In genomic region chr7:142456806-142457205, GRCm38 (mm10) we compare ENCODE assay signal across 9 mouse cellular contexts. TPM values are rescaled to one million over a fixed set of nuclear protein-coding genes. Genes with fewer than 3 reads are reported as not detected.
DNase-seq lines count a peak whose midpoint lies in the region; ATAC-seq and TF ChIP-seq lines count a peak whose summit lies in the region.
"Had no signal": no experiment of that assay in that cellular context is flagged by ENCODE, and none has a peak within 500 bp of the region (broad histone marks: within the 10 kb centered on the region; RNA-seq: fewer than 3 reads in every experiment).

No protein-coding gene starts in this region.

- intact Hi-C loops in heart, postnatal 25 days (cut with DNase I), result no loop called here

- no peak for TF ChIP-seq CTCF in lung, embryonic 14.5 days (IDR thresholded peaks at IDR 0.05; ENCODE audit: low read depth)

- H3K27me3 ChIP-seq in lung, embryonic 14.5 days (ENCODE audit: insufficient read depth, low read length), result no peaks in the 10 kb centered on the region
- H3K27me3 ChIP-seq in forebrain, embryonic 12.5 days, result no peaks in the 10 kb centered on the region
- no peaks in the 10 kb centered on the region for H3K27me3 ChIP-seq in midbrain, embryonic 15.5 days (replicated peaks)

- no peak for ATAC-seq in lung, embryonic 14.5 days (ENCODE audit: insufficient read depth)
- ATAC-seq in forebrain, embryonic 12.5 days (ENCODE audit: low FRiP score), result no peak
- ATAC-seq in midbrain, embryonic 15.5 days (replicated peaks), result no peak

- H3K9ac ChIP-seq in lung, embryonic 14.5 days, result no peak overlapping the region; the same call in 1 of the 2 replicates
- H3K9ac ChIP-seq in forebrain, embryonic 12.5 days, result no peak overlapping the region
- no peak overlapping the region for H3K9ac ChIP-seq in midbrain, embryonic 15.5 days

- no peak for DNase-seq in lung, embryonic 14.5 days
- no peak for DNase-seq in lung, postnatal 36 days
- peak; percentile 0 for DNase-seq in heart, postnatal 25 days (ENCODE audit: low spot score)
- DNase-seq in urinary bladder, adult 18-20 months (ENCODE audit: low spot score in 2 of 2), result no peak
- DNase-seq in frontal cortex, postnatal 36 days (ENCODE audit: low spot score in 2 of 2), result no peak
- no peak for DNase-seq in embryo, embryonic 10 days (ENCODE audit: low spot score)

- no peaks in the 10 kb centered on the region for H3K9me3 ChIP-seq in lung, embryonic 14.5 days (ENCODE audit: low read depth, low read length)
- no peaks in the 10 kb centered on the region for H3K9me3 ChIP-seq in forebrain, embryonic 12.5 days
- H3K9me3 ChIP-seq in midbrain, embryonic 15.5 days, result no peaks in the 10 kb centered on the region

- no peak overlapping the region for H3K4me2 ChIP-seq in lung, embryonic 14.5 days
- no peak overlapping the region for H3K4me2 ChIP-seq in forebrain, embryonic 12.5 days
- H3K4me2 ChIP-seq in midbrain, embryonic 15.5 days, result no peak overlapping the region

- WGBS in lung, embryonic 14.5 days, result 27% methylated on average over 3 of the region's 3 CpGs
- WGBS in forebrain, embryonic 12.5 days, result 86% methylated on average over 3 of the region's 3 CpGs
- 62% methylated on average over 3 of the region's 3 CpGs for WGBS in midbrain, embryonic 15.5 days

- H3K4me1 ChIP-seq in lung, embryonic 14.5 days (ENCODE audit: insufficient read depth), result peaks cover 35% of the 10 kb centered on the region
- H3K4me1 ChIP-seq in forebrain, embryonic 12.5 days, result peaks cover 26% of the 10 kb centered on the region
- H3K4me1 ChIP-seq in midbrain, embryonic 15.5 days, result peaks cover 12% of the 10 kb centered on the region

- peak overlapping the region; percentile 98 for H3K27ac ChIP-seq in lung, embryonic 14.5 days (ENCODE audit: low read depth)
- peak overlapping the region; percentile 77 for H3K27ac ChIP-seq in forebrain, embryonic 12.5 days
- H3K27ac ChIP-seq in midbrain, embryonic 15.5 days, result peak overlapping the region; percentile 49

- H3K36me3 ChIP-seq in lung, embryonic 14.5 days (ENCODE audit: insufficient read depth), result no peaks in the 10 kb centered on the region
- H3K36me3 ChIP-seq in forebrain, embryonic 12.5 days (replicated peaks), result no peaks in the 10 kb centered on the region
- no peaks in the 10 kb centered on the region for H3K36me3 ChIP-seq in midbrain, embryonic 15.5 days (replicated peaks)

- H3K4me3 ChIP-seq in lung, embryonic 14.5 days (ENCODE audit: low read depth, low read length), result no peak overlapping the region
- H3K4me3 ChIP-seq in forebrain, embryonic 12.5 days (replicated peaks), result no peak overlapping the region
- H3K4me3 ChIP-seq in midbrain, embryonic 15.5 days, result no peak overlapping the region

RNA-seq across cellular contexts. Expression of gene Lsp1, which starts 3.8 kb away (rescaled TPM):
- 98.0 and 99.6 TPM in 2 replicates for polyA plus RNA-seq in lung, embryonic 14.5 days (2014; fragmentation: Nextera tagmentation; extraction: Ambion mirVana)
- 5.4 and 6.3 TPM in 2 replicates for polyA plus RNA-seq in forebrain, embryonic 12.5 days (2016; fragmentation: Nextera tagmentation; extraction: Ambion mirVana)
- 10 to 100 TPM; 43.7 to 48.1 TPM for total RNA-seq in heart, postnatal 25 days (2021)
- polyA plus RNA-seq in midbrain, embryonic 15.5 days (2015; fragmentation: Nextera tagmentation; extraction: Ambion mirVana), result 3.7 and 5.4 TPM in 2 replicates
- total RNA-seq: MEL had no signal

RNA-seq across cellular contexts. Expression of gene Tnni2, which starts 15.2 kb away (rescaled TPM):
- polyA plus RNA-seq in lung, embryonic 14.5 days (2014; fragmentation: Nextera tagmentation; extraction: Ambion mirVana), result 0.86 and 1.6 TPM in 2 replicates
- 1.3 TPM in 1 of 2 replicates, not detected in the other for polyA plus RNA-seq in forebrain, embryonic 12.5 days (2016; fragmentation: Nextera tagmentation; extraction: Ambion mirVana)
- 1 to 10 TPM; 4.4 to 7.1 TPM for total RNA-seq in heart, postnatal 25 days (2021)
- polyA plus RNA-seq in midbrain, embryonic 15.5 days (2015; fragmentation: Nextera tagmentation; extraction: Ambion mirVana), result 0.25 and 0.74 TPM in 2 replicates
- total RNA-seq: MEL had no signal

RNA-seq across cellular contexts. Expression of gene Syt8, which starts 22.2 kb away (rescaled TPM):
- not detected in 2 replicates for polyA plus RNA-seq in lung, embryonic 14.5 days (2014; fragmentation: Nextera tagmentation; extraction: Ambion mirVana)
- not detected in 2 replicates for polyA plus RNA-seq in forebrain, embryonic 12.5 days (2016; fragmentation: Nextera tagmentation; extraction: Ambion mirVana)
- not detected for total RNA-seq in heart, postnatal 25 days (2021)
- not detected in 2 replicates for polyA plus RNA-seq in midbrain, embryonic 15.5 days (2015; fragmentation: Nextera tagmentation; extraction: Ambion mirVana)
- total RNA-seq: MEL had no signal

RNA-seq across cellular contexts. Expression of gene Tnnt3, which starts 41.8 kb away (rescaled TPM):
- 1.5 and 2.5 TPM in 2 replicates for polyA plus RNA-seq in lung, embryonic 14.5 days (2014; fragmentation: Nextera tagmentation; extraction: Ambion mirVana)
- polyA plus RNA-seq in forebrain, embryonic 12.5 days (2016; fragmentation: Nextera tagmentation; extraction: Ambion mirVana), result 0.78 TPM in 1 of 2 replicates, not detected in the other
- 1 to 10 TPM in 1 of 2 experiments, not detected in 1; 2.0 TPM for total RNA-seq in heart, postnatal 25 days (2021)
- polyA plus RNA-seq in midbrain, embryonic 15.5 days (2015; fragmentation: Nextera tagmentation; extraction: Ambion mirVana), result 1.6 TPM in 2 replicates
- total RNA-seq: MEL had no signal

Comparison
In these comparisons a context has a peak if more than half of its experiments do, and no peak if none do; other contexts are left out.
1. RNA of gene Lsp1, which starts 3.8 kb away (polyA plus RNA-seq): 98.0 to 99.6 TPM in lung, embryonic 14.5 days; 5.4 to 6.3 TPM in forebrain, embryonic 12.5 days and 3.7 to 5.4 TPM in midbrain, embryonic 15.5 days; every median in the first group is over 10 times any median in the second.
2. Peak in every context shown above with its lines, with median percentiles within 50 percentile points of each other: H3K27ac ChIP-seq.